Mouse (Mus musculus) heart, postnatal 14 days (tissue): ENCODE measurements at regions not wholly inside any gene's neighbourhood (a gene's known extent, or its start where the extent isn't known, plus 50 kb on each side); places are given as distances from the start of the nearest gene placed in this dataset.

ENCODE experiments used
- DNase-seq, 2 experiments: peaks; one replicate each; pipeline ENCODE4 v3.0.0; 2021 to 2022
- intact Hi-C: fragments of 180-260 bp; cut with DNase I; formaldehyde crosslinking; loops from one replicate; pipeline ENCODE4 v1.15.1; 2025

DNA sequence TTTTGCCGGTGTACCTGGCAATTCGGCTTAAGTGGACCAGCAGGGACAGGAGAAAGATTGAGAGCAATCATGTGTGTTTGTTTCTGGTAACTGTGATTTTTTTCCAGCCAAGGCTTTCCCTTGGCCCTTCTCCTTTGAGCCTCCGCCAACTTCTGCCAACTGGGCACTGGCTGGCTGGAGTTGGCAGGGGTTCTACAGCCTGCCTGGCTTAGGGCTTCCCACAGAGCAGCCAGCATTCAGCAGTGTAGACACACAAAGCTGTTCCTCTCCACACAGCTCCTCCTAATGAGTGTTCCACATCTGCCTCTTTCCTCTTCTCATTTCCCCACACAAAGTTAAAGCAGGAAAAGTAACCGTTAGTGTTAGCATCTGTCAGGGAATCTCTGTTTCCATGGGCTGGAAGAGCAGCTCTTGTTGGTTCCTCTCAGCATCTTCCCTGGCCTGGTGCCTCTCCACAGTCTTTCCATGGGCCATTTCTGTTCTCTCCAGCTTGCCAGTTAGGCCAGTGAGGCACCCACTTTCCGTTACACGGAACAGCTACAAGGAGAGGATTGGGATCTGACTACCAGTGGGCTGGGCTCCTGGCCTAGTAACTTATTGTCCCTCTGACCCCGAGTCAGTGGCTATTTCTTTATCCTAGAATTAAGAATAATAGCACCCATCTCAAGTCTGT, 68.0 kb upstream of the Rbm24 start:
- peak; percentile 41 to 61 for DNase-seq
- intact Hi-C loops: no loop called here

DNA sequence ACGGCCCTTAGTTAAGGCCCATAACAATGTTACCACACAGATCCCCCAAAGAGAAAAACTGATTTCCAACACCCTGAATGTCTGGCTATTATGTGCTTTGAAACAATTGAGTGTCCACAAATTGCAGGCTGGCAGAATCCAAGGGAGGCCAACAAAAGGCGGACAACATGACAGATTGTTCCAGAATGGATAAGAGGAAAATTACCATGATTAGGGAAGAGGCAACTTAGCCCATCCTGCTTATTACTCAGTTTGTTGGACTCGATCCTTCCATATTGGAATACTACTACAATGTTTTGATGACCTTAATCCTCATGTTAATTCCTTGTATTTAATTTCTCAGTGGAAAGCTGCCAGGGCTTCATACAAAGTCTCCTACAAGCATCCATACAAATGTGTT, 62.9 kb upstream of the Rbm24 start:
- no peak for DNase-seq
- intact Hi-C loops: no loop called here

DNA sequence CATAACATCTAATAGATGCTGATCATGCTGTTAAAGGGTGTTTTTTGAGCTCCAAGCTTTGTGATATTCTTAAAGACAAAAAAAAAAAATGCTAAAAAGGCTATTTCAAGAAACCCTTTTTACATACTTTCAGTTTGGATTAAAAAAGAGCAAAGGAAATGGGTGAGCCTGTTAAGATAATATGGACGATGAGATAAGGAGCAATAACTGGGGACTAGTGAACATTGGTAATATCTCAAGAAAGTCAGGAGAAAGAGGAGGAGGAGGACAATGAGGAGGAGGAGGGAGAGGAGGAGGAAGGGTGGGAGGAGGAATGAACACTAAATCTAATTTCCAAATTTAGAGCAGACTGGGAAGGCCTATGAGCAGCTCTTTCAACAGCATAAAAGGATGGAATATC, 62.3 kb upstream of the Rbm24 start:
- DNase-seq: no peak
- intact Hi-C loops: no loop called here

DNA sequence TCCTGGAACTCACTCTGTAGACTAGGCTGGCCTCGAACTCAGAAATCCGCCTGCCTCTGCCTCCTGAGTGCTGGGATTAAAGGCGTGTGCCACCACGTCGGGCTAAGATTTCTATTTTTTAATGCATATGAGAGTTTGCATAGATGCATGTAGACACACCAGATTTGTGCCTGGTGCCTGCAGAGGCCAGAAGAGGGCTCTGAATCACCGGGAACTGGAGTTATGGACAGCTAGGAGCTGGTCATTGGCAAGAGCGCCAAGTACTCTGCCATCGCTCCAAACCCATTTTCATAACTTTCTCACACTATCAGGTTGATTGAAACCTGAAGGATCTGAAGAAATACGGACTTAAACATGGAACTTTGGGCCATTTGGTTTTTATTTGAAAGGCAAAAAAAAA, 61.2 kb upstream of the Rbm24 start:
- intact Hi-C loops: no loop called here
- peak in 1 of 2 experiments; percentile 21 for DNase-seq

DNA sequence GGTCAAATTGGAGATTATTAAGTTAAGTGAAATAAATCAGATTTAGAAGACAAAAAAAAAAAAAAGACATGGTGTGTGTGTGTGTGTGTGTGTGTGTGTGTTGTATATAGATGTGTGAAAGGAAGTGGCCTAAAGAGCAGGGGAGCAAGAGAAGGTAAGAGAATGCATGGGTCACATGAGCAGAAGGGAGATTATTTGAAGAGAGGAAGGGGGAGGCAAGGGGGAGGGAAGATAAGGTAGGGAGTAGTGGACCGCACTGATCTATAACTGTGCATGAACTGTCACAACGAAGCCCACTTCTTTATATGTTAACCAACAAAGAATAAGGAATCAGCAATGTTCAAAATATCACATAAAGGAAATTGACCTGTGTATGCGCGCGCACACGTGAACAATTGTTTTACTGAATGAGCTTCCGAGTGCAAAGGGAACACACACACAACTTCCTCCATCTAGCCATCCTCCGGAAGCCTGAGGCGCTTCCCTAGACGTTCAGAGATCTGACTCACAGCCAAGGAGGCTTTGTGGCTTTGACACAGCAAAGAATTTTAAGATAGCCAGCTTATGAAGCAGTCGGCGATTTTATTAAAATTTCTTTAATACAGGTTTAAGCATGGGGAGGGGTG, 57.6 kb upstream of the Rbm24 start:
- intact Hi-C loops: loop anchor here (5.0 kb wide), 1 partner anchor 37 kb away; no protein-coding TSS in a partner anchor
- DNase-seq: no peak

DNA sequence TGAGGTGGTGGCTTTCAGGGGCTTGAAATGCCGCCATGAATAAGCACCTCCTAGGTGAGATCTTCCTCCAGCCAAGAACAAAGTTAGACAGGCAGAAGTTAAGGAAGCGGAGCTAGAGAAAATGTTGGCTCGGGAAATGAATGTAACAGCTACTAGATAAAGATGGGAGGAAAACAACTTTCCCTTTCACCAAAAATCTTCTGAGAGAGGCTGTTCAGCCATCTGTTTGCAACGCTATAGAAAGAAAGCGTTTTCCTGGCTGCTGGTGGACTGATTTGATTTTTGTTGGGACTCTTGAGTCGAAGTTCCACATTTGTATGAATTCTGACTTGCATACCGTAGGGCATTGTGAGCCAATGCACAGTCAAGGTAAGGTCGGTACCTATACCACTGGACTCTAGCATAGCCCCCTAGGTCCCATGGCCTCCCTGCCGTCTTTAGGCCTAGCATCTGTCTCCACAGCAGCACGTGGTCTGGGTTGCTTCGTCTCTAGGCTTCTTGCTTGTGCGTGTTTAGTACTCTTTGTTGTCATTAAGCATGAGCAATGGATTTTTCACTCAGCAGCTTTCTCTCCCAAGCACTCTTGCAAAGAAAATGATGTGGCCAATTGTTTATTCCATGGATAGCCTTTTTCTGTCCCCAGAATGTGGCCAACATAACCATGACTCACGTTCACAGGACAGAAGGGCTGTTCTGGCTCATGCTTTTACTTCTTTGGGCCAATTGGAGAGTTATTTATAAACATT, 54.6 kb upstream of the Rbm24 start:
- intact Hi-C loops: loop anchor here (5.0 kb wide), 1 partner anchor 34 kb away; no protein-coding TSS in a partner anchor
- DNase-seq: no peak

DNA sequence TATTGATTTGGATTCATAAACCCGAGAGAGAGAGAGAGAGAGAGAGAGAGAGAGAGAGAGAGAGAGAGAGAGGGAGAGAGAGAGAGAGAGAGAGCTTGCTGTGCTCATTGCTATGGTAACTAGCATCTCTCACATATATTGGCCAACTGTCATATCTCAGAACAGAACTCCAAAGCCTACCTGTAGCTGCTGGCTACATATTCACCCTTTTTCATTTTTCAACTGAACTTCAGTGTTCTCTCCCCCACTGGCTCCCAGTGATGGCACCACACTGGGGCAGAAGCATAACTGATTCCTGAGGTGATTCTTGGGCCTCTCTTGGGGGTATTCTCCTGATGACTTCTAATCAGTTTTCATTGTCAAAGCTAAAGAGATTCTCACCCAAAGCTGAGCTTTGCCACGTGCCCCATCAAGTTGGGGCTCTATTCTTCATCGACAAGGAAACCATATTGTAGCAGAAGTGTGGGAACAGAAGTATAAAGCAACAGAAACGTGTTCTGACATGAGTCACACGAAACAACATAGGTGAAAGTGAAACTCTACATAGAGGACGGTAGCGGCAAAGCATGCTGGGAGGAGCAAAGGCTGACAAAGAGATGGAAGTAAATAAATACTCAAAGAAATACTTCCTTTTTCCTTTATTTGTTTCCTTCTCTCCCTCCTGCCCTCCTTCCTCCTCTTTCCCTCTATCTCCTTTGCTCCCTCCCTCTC, 53.9 kb upstream of the Rbm24 start:
- intact Hi-C loops: loop anchor here (5.0 kb wide), 1 partner anchor 33 kb away; no protein-coding TSS in a partner anchor
- DNase-seq: no peak

DNA sequence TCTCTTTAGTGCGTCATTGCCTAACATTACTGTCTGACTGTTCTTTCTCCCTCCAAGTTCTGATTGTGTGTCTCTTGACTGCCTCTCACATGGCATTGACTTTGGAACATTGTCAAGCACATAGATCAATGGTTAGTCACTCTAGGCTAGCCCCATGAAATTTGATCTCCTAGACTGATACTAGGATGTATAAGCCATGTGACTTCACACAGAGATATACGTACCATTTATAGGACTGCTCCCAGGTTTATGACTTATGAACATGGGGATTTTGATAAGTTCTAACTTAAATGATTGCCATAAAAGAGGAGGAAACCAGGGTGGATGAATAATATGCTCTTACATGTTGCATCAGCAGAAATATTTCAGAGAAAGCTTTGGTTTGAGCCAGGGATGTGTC, 52.9 kb upstream of the Rbm24 start:
- intact Hi-C loops: no loop called here
- no peak for DNase-seq
